Mouse (Mus musculus): ENCODE data around the gene Cfap97d1. TPM values are rescaled to one million over a fixed set of nuclear protein-coding genes. Genes with fewer than 3 reads are reported as not detected.

Gene Cfap97d1
- polyA plus RNA-seq (2012; ENCODE audit: low replicate concordance): not detected in 2 replicates

DNA sequence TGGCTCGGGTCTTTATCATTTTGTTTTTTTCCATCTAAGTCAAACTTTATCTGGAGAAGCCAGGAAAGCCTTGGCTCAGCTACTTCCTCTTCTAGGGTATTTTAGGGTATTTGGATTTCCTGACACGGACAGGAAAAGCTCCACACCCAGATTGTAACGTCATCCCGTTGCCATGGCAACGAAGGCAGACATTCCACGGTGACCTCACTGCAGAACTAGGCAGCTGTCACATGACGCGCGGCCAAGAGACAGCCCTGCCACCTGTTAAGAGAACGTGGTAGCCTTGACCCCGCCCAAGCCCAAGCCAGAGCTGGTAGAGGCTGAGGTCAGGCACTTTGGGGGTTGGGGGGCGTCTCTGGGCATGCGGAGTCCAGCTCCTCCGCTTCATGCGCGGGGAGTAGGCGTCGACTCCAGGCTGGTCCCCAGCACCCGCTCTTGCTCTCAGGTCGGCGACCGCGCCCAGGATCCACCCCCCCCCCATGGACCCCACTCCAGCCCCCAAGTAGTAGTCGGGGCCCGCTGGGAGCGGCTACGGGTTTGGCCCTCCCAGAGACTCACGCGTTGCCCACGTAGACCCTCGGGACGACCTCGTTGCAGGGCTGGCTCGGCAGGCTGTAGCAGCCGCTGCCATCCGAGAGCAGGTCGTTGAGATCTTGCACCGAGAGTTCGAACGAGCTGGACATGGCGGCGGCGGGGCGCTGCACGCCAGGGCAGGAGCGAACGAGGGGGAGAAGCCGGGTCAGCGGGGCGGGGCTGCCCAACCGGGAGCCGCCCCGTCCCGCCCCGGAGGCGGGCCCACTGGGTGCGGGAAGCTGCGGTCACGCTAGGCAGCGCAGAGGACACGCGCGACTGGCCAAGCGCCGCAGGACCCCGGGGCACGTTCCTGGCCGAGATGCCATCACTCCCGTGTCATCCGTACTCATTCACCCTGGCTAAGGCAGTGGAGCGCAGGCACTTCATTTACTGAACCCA, at the start of gene Cfap97d1:
Cfap97d1 (plus strand) TSS at position 226 of the 972 bp plus-strand sequence.

DNA sequence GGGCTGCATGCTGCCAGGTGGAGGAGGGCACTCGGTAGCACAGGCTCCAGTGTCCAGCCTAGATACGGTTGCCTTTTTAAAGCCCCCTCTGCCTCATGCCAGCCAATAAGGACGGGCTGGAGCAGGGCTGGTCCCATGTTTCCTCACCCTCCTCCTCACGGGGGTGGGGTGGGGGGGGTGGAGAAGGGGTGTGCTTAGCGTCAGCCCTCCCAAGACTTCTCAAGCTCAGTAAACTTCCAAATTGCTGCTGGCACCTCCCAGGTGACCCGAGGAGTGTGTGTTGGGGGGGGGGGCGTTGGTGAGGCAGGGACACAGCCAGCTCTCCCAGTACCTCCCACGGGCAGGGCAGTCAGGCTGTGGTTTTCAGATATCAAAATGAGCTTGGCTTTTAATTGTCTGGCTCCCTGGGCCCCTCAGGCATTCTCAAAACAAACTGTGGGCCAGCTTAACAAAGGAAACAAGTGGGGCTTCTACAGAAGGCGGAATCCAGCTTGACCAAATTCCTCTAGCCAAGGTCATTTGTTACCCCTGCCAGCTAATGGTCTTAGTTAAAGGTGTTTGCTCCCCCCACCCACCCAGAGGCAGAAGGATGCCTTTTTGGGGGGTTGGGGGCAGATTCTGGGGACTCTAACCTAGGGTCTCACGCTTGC, 17.0 kb upstream of the Cfap97d1 start, which contains the start of gene Sost:
Sost (minus strand) TSS at position 51 of the 650 bp plus-strand sequence.

DNA sequence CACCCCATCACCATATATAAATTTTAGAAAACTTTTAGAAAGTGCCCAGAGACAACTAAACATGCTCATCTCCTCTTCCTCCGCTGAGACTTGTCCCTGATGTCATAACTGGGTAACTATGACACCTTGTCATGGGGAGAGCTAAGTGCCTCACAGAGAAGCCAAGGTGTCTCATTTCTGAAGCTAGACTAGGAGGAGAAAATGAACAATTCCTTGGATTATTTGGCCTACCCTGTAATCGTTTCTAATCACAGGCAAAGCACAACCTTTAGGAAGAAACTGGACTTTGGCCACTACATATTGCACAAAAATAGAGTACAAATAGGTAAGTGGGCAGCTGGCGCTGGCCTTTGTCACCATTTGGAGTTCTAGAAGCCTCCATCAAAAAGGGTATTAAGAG, 2.8 kb downstream of the Cfap97d1 start, which contains the start of gene Dusp3:
Dusp3 (minus strand) TSS at position 101 of the 400 bp plus-strand sequence.

DNA sequence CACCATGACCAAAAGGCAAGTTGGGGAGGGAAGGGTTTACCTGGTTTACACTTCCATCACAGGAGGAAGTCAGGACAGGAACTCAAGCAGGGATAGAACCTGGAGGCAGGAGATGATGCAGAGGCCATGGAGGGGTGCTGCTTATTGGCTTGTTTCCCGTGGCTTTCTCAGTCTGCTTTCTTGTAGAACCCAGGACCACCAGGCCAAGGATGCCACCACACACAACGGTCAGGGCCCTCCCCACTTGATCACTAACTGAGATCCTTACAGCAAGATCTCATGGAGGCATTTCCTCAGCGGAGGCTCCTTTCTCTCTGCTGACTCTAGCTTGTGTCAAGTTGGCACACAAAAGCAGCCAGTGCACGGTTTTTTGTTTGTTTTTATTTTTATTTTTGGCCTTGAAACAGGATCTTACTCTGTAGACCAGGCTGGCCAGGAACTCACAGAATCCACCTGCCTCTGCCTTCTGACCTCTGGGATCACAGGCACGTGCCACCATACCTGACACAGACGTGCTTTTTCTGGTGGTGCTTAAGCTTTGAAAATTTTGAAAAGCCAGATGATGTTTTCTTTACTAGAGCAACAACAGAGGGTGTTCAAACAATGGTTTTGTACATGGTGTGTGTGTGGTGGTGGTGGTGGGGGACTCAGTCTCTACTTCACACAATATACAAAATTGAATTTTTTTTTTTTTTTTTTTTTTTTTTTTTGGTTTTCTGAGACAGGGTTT, 44.2 kb downstream of the Cfap97d1 start, which contains the start of gene Mpp3:
Mpp3 (minus strand) TSS at position 375 of the 730 bp plus-strand sequence.

DNA sequence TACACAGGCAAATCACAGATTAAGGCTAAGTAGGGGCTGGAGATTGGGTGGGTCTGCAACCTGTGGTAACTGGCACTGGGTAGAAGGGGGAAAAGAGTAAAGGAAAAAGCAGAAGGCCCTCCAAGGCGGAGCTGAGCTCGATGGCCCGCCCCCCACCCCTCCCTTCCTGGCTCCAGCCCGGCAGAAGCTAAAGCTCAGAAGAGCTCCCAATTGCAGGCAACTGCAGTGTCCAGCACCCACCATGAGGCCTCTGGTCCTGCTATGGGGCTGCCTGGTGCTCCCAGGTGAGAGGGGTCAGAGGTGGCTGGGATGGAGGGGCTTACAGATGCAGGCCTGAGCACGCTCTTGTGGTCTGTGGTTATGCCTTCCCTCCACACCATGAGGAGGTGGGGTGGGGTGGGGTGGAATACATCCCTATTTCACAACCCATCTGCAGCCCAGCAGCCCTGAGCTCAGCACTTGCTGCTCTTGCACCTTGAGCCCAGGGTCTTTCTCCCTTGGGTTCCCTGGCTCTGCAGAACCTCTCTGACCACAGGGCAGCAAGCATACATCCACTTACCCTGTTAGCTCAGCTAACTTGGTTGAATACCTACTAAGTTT, 57.4 kb downstream of the Cfap97d1 start, which contains the start of gene Cd300lg:
Cd300lg (plus strand) TSS at position 160 of the 600 bp plus-strand sequence.

Other genes starting within 250 kb of the Cfap97d1 start
- gene Etv4, start 198.9 kb upstream of the Cfap97d1 start, polyA plus RNA-seq (2012; ENCODE audit: low replicate concordance): 0.19 and 0.66 TPM in 2 replicates
- not detected in 2 replicates for gene Meox1, start 89.9 kb upstream of the Cfap97d1 start, polyA plus RNA-seq (2012; ENCODE audit: low replicate concordance)
- gene Sost, start 17.3 kb upstream of the Cfap97d1 start, polyA plus RNA-seq (2012; ENCODE audit: low replicate concordance): not detected in 2 replicates
- 16.2 and 38.6 TPM in 2 replicates for gene Dusp3, start 2.7 kb downstream of the Cfap97d1 start, polyA plus RNA-seq (2012; ENCODE audit: low replicate concordance)
- gene Mpp3, start 44.2 kb downstream of the Cfap97d1 start, polyA plus RNA-seq (2012; ENCODE audit: low replicate concordance): 0.05 and 0.06 TPM in 2 replicates
- gene Cd300lg, start 57.2 kb downstream of the Cfap97d1 start, polyA plus RNA-seq (2012; ENCODE audit: low replicate concordance): 0.97 and 1.6 TPM in 2 replicates
- gene Mpp2, start 104.2 kb downstream of the Cfap97d1 start, polyA plus RNA-seq (2012; ENCODE audit: low replicate concordance): 1.7 and 6.2 TPM in 2 replicates
- not detected in 2 replicates for gene Ppy, start 117.0 kb downstream of the Cfap97d1 start, polyA plus RNA-seq (2012; ENCODE audit: low replicate concordance)
- gene Pyy, start 123.6 kb downstream of the Cfap97d1 start, polyA plus RNA-seq (2012; ENCODE audit: low replicate concordance): not detected in 2 replicates
- 0.45 TPM in 1 of 2 replicates, not detected in the other for gene Nags, start 161.2 kb downstream of the Cfap97d1 start, polyA plus RNA-seq (2012; ENCODE audit: low replicate concordance)
- 4.5 and 9.7 TPM in 2 replicates for gene Tmem101, start 172.1 kb downstream of the Cfap97d1 start, polyA plus RNA-seq (2012; ENCODE audit: low replicate concordance)
- 80.7 and 88.6 TPM in 2 replicates for gene Lsm12, start 201.0 kb downstream of the Cfap97d1 start, polyA plus RNA-seq (2012; ENCODE audit: low replicate concordance)
- gene G6pc3, start 205.3 kb downstream of the Cfap97d1 start, polyA plus RNA-seq (2012; ENCODE audit: low replicate concordance): 19.6 and 22.2 TPM in 2 replicates
- 125 and 273 TPM in 2 replicates for gene Hdac5, start 245.9 kb downstream of the Cfap97d1 start, polyA plus RNA-seq (2012; ENCODE audit: low replicate concordance)

All from hematopoietic multipotent progenitor cell, adult 10-12 weeks (in vitro differentiated cells).